Mouse (Mus musculus): ENCODE measurements around the gene 9130213A22Rik. TPM values are rescaled to one million over a fixed set of nuclear protein-coding genes. Genes with fewer than 3 reads are reported as not detected.
A peak's percentile ranks its signal among the peaks of the same experiment; 100 is the strongest.

Gene 9130213A22Rik
- total RNA-seq, 4 experiments from 2014 or later, result 1.4 to 1.7 (median 1.5) TPM

DNA sequence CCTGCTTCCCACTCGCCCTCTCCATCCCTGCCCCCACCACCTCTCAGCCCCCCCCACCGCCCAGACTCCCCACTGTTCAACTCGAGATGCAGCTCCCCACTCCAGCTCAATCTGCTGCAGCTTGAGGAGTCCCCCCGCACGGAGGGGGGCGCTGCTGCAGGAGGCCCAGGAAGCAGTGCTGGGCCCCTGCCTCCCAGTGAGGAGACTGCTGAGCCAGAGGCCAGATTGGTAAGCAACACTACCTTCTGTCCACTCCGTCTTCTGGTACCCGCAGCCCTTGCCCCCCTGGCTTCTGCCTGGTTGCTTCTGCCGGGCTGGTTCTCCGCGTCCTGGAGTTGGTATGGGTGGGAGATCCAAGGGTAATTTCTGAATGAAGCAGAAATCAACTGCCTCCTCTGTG, 15.5 kb downstream of the 9130213A22Rik start:
- no peak for DNase-seq (ENCODE audit: low spot score in 2 of 2)

DNA sequence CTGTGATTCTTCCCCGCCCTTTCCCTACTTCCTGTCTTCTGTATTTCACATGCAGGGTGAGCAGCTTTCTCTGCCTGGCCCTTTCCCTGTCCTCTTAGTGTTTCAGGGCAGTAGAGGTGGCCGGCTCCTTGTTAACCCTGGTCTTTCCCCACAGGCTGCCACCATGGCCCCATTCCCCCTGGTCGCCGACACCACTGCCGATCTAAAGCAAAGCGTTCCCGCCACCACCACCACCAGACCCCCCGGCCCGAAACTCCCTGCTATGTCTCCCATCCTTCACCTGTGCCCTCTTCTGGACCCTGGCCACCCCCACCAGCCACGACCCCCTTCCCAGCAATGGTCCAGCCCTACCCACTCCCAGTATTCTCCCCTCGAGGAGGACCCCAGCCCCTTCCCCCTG, 16.1 kb downstream of the 9130213A22Rik start:
- DNase-seq (ENCODE audit: low spot score in 2 of 2), result no peak

DNA sequence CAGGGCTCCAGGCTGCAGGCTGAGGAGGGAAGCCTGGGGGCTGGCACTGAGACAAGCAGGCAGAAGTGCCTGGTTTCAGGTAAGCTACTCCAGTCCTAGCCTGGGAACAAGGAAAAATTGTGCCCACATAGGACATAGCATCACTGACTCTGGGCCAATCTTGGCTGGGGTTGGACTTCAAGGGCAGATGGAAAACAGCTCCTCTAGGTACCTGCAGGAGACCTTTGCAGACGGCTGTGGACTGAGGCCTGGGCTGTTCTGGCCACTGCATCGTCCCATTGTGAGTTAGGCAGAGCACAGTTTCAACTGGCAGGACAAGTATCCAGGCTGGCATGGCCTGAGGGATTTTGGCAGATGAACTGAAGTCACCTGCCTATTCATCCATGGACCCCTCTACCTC, 16.6 kb downstream of the 9130213A22Rik start:
- DNase-seq (ENCODE audit: low spot score in 2 of 2), result no peak

DNA sequence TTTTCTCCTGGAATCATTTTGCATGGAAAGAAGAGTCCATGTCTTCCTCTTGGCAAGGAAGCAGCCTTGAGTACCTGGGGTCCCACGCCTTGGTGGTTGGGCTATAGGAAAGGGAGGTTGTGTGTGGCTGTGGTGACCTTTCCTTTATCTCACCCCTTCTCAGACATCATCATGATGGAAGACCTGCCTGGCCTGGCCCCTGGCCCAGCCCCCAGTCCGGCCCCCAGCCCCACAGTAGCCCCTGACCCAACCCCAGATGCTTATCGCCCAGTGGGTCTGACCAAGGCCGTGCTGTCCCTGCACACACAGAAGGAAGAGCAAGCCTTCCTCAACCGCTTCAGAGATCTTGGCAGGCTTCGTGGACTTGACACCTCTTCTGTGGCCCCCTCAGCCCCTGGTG, 17.2 kb downstream of the 9130213A22Rik start:
- no peak for DNase-seq (ENCODE audit: low spot score in 2 of 2)

DNA sequence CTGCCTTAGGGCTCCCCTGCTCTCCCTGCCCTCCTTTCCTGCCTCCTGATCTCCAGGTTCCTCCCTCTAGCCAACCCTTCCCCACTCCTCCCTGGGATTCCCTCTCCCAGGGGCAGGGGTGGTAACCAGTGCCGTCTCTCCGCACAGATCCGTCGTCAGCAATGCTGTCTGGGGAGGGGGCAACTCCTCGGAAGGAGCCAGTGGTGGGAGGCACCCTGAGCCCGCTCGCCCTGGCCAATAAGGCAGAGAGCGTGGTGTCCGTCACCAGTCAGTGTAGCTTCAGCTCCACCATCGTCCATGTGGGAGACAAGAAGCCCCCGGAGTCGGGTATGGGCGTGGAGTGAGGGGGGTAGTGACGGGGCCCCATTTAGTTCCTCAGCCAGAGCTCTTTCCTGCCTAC, 17.9 kb downstream of the 9130213A22Rik start:
- DNase-seq (ENCODE audit: low spot score in 2 of 2), result no peak

DNA sequence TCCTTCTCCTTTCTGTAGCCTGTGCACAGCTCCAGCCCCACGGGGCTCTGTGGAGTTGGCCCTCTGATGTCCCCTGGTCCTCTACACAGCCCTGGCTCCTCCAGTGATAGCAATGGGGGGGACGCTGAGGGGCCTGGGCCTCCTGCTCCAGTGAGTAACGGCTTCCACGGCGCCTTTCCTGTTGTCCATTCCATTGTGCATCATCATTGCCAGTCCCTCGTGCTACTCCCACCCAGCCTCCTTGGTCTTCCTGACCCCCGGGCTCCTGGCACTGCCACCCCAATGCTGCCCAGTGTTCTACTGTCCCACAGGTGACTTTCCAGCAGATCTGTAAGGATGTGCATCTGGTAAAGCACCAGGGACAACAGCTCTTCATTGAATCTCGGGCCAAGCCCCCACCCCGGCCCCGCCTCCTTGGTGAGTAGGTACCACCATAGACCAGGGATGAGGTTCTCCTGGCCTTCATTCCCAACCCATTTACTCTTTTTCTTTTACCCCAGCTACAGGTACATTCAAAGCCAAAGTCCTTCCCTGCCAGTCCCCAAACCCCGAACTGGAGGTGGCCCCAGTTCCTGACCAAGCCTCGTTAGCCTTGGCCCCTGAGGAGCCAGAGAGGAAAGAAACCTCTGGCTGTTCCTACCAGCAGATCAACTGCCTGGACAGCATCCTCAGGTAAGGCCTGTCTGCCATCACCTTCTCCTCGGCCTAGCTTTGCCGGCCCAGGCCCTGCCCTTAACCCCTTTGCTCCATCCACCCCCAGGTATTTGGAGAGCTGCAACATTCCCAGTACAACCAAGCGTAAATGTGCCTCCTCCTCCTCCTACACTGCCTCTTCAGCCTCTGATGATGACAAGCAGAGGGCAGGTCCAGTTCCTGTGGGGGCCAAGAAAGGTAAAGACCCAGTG, 18.6 kb downstream of the 9130213A22Rik start:
- DNase-seq (ENCODE audit: low spot score in 2 of 2), result no peak

DNA sequence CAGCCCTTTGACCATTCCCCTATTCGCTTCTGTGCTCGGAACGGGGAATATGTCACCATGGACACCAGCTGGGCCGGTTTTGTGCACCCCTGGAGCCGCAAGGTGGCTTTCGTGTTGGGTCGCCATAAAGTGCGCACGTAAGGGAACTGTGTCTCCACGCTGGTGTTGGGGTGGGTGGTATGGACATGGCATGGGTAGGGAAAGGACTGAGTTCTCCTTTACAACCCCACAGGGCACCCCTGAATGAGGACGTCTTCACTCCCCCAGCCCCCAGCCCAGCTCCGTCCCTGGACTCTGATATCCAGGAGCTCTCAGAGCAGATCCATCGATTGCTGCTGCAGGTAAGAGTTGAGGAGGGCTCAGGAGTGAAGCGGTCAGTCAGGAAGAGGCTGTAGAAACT, 19.3 kb downstream of the 9130213A22Rik start:
- DNase-seq (ENCODE audit: low spot score in 2 of 2), result no peak

DNA sequence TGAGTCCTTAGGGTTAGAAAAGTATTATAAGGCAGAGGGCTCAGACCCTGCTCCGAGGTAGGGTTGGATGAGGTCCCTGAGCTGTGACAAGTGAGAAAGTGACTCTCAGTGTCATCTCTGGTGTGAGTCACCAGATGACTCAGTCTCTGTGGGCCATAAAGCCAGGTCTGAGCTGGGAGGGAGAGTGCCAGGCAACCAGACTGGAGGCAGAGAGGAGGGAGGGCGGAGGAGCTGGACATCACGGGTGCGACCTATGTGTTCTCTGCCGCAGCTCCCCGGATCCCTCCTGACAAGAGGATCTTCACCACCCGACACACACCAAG, 20.0 kb downstream of the 9130213A22Rik start:
- peak in 1 of 2 experiments; percentile 33 for DNase-seq (ENCODE audit: low spot score in 2 of 2)

DNA sequence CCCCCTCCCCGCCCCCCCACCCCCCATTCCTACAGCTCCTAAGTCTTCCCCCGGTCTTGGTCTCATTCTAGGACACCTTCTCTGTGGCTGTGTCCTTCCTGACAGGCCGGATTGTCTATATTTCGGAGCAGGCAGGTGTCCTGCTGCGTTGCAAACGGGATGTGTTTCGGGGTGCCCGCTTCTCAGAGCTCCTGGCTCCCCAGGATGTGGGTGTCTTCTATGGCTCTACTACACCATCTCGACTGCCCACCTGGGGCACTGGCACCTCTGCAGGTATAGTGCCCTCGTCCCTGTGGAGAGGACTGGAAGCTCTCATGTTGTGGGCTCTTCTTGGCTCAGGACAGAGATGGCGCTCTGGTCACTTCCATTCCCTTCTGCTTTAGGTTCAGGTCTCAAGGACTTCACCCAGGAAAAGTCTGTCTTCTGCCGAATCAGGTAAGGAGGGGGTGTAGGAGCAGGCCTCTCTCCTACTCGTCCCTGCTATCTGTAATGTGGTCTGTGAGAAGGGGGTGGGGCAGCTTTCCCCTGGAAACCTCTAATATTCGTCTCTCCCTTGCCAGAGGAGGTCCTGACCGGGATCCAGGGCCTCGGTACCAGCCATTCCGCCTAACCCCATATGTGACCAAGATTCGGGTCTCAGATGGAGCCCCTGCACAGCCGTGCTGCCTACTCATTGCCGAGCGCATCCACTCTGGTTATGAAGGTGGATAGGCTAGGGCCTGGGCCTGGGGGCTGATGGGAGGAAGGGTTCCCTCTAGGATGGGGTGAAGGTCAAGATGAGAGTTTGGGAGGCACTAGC, 20.6 kb downstream of the 9130213A22Rik start:
- peak in 1 of 2 experiments; percentile 19 for DNase-seq (ENCODE audit: low spot score in 2 of 2)

DNA sequence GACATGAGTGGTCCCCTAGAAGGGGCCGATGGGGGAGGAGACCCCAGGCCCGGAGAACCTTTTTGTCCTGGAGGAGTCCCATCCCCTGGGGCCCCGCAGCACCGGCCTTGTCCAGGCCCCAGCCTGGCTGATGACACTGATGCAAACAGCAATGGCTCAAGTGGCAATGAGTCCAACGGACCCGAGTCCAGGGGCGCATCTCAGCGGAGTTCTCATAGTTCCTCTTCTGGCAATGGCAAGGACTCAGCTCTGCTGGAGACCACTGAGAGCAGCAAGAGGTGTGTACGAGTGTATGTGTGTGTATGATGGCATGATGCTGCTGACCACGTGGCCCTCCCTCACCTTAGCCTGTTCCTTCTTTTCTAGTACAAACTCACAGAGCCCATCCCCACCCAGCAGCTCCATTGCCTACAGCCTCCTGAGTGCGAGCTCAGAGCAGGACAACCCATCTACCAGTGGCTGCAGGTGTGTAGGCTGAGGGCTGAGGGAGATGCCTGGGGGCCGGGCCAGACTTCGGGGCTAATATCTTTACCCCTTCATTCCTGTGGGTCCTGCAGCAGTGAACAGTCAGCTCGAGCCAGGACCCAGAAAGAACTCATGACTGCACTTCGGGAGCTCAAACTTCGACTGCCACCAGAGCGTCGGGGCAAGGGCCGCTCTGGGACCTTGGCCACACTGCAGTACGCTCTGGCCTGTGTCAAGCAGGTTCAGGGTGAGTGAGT, 21.6 kb downstream of the 9130213A22Rik start:
- peak; percentile 18 to 44 for DNase-seq (ENCODE audit: low spot score in 2 of 2)

DNA sequence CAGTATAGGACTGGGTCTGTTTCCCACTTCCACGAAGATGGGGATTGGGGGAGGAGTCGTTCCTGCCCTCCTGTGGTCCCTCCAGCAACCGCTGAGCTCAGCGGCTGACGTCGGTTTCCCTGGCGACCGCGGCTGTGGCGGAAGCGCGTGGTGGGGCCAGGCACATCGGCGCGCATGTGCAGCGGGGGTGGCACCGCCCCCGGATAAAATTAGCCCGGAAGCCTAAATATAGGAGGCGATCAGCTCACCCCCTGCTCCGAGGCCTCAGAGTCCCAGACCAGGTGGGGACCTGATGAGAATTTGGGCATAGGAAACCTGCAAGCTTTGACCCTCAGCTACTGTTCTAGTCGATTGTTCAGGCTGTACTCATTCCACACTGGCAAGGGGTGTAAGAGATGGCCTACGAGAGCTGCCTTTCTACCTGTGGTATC, 22.5 kb downstream of the 9130213A22Rik start:
- peak; percentile 89 to 91 for DNase-seq (ENCODE audit: low spot score in 2 of 2)

DNA sequence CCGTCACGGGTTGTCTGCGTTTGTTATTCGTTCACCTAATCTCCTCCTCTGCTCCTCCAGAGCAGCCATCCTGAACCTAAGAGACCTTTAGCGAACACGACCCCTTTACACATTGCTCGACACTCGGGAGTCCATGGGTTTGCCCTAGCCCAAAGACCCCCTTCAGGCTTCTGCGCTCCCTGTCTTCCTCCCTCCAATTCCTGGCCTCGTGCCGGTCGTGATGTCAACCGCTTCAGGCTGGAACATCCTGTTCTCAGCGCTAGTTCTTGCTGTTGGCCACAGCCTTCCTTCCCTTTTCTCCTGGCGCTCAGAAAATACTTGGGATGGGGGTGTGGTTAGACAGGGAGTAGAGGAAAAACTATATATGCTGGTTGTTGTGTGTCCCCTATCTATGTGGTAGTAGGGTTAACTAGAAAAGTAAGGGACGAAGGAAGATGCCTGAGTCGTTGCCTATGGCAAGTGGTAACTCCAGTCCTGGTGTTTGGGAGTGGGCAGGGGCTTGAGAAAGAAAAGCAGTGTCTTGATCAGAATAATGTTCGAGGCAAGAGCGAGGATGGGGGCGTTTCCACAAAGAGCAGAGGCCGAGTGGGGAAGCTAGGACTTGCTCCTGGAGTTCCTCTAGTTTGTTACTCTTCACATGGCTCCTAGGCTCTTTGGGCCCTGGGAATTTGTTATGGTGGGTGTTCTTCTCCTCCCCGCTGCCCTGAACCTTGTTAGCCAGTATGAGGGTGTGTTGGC, 23.0 kb downstream of the 9130213A22Rik start:
- peak; percentile 65 to 66 for DNase-seq (ENCODE audit: low spot score in 2 of 2)

DNA sequence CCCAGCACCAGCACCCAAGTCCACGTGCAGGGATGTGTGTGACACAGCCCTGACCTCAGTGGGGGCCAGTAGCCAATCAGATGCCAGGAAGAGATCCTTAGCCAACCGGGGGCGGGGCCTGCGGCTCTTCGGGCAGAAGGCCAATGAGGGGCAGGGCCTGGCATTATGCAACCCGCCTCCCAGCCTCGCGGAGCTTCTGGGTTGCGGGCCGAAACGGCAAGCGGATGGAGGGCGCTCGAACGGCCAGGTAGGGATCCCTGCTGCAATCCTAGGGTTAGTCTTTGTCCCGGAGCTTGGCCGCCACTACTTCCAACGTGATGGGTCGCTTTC, 23.7 kb downstream of the 9130213A22Rik start:
- DNase-seq (ENCODE audit: low spot score in 2 of 2), result peak; percentile 94 to 96

DNA sequence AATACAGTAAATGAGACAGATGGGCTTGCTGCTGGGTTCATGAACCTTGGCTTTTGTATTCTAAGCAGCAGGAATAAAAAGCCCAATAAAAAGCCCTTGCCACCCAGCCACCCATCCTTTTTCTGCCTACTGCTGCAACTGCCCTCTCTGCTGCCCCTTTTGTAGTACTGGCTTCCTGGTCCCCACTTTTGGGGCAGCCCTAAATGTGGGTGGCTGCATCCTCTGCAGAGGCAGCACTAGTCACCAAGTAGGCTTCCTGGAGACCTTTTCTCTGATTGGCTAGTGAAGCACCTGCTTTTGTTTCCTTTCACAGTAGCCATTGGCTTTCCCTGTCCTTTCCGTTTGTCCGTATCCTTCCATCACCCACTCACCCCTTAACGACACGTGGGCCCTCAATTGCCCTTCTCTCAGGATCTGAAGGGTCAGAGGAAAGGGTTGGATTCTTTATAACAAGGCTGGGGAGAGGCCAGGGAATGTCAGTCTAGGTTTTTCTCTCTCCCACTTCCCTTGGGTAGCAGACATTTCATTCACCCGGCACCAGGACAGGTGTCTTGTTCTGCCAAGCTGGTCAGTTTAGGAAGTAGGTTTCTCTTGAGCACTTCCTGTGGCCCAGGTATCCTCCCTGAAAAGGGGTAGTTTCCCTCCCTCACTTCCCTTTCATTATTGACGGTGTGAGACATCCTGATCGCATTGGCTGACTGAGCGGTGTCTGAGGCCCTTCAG, 24.2 kb downstream of the 9130213A22Rik start:
- DNase-seq (ENCODE audit: low spot score in 2 of 2), result peak; percentile 17 to 24

DNA sequence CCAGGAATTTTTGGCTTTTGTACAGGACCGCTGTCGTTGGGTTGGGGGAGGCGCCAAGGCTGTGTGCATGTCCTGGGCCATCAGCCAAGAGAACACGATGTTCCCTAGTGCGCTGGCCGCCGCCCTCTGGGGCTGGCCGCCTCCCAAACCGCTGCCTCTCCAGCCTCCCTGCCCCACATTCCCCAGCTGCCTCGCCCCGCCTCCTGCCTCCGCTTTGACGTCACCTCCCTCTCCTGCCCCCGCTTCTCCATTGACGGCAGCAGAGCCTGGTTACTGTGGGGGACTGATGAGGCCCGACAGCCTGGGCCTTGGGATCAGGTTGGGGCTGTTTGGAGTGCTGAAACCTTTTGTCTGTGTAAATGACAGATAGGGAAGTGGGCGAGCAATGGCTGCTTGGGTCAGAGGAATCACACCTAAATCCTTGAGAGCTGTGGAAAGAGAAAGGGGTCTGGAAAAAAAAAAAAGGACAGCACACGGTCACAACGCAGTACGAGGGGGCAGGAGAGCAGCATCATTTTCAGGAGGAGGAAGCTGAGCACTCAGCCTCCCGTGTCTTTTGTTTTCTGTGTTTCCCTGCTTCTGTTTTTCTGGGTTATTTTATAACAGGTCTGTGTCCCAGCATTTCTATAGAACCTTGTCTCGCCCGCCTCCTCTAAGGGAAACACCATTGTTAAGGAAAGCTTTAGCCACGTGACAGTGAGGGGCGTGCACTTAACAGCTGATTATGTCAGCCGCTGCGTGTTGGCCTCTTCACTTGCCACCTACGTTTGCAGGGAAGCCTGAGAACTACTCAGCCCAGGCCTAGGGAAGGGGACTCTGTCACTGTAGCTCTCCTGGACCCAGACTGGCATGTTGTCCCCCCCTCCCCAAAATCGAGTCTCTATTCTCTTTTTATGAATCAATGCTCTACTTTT, 25.1 kb downstream of the 9130213A22Rik start:
- DNase-seq (ENCODE audit: low spot score in 2 of 2), result peak; percentile 96 to 97

DNA sequence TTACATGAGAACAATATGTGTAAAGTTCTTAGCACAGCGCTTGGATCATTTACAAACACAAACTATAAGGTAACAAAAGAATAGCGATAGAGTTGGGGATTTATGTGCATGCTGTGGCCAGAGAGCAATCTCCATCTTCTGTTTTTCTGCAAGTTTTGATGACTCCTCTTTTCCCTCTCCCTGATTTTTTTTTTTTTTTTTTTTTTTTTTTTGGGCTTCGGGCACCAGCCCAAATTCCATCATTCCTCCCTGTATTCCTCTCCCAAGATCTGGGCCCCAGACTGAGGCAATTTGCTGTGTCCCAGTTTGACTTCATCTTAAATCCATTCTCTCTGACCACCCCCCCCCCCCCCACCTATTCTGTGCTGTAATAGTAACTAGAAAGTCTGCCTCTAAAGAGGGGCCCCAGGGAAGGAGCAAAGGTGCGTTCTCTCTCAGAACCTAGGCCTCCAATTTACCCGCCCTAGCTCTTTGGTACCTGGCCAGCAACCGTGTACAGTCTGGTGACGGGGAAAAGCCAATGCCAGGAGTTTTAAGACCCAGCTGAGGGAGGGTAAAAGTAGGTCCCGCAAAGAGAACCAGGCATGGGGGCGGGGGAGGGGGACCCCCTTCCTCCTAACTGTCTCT, 25.9 kb downstream of the 9130213A22Rik start:
- DNase-seq (ENCODE audit: low spot score in 2 of 2), result no peak

DNA sequence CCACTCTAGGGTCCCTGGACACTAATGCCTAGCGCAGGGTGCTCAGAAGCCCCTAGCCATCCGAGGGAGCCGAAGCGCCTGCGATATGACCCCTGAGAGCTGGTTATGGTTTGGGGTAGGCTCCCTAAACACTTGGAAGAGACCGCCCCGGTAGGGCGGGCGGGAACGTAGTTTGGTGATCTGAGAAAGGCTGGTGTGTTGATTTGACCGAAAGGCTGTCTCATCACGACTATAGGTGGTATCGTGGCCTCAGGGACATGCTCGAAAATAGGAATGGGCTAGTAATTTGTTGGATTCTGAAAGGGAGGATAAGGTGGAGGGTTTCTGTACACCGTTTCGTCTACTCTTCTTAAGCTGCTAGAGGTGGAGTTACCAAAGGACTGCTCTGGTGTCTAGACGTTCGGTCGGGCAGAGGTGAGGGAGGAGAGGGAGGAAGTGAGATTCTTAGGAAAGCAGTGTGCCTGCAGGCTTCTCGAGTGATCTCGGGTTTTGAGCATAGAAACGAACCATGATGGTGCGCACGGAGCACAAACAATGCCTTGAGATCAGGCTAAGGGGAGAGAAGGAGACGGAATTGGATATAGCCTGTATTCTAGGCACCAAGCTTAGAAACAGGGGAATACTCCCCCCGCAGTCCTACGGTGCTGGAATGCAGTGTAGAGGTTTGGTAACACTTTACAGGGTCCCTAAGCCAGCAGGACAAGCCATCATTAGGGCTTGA, 26.7 kb downstream of the 9130213A22Rik start:
- peak in 1 of 2 experiments; percentile 31 for DNase-seq (ENCODE audit: low spot score in 2 of 2)

DNA sequence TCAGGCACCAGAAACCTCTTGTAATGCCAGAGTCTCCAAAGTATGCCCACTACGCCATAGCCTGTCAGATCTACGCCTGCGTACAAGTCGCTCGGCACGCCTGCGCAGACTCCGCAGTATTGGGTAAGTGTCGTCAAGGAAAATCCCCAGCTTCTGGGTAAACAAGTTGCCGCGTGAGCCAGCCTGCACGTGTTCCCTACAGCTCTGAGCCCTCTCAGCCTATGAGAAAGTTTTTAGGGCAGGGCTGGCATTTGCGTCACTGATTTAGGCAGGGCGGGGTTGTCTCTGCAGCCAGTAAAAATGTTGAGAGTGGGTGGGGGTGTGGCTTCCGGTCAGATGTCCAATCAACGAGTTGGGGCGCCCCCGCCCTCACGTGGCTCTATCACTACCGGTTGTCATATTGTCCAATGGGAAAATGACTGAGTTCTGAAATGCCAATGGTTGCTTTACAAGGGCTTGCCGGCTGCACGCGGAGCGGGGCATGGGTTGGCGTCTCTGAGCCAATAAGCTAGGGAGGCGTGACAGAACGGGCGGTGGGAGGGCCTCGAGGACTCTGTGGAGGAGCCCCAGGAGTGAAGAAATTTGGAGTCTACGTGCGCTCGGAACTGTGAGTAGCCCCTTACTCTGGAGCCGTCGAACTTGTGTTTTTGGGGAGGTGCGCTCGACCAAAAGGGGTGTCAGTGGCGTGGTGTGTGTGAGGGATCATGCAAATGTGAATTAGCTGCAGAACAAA, 27.5 kb downstream of the 9130213A22Rik start, which contains the start of gene Per1:
Gene Per1, plus strand, starts transcription at position 521 of the 733 bp plus-strand sequence.
- peak; percentile 100 for DNase-seq (ENCODE audit: low spot score in 2 of 2)

Measured in layer of hippocampus, adult 8-10 months (tissue).